Mouse (Mus musculus) CD8-positive naive resting alpha-beta T cell, adult 57 days (primary cell): ENCODE data around the gene Atr. TPM values are rescaled to one million over a fixed set of nuclear protein-coding genes. Genes with fewer than 3 reads are reported as not detected.

ENCODE experiments used
- total RNA-seq: library from RNA; stranded (reverse); gene quantifications from one replicate; pipeline ENCODE4 v1.2.4, GENCODE M21; 2023

Gene Atr
- total RNA-seq, result 29.6 TPM

DNA sequence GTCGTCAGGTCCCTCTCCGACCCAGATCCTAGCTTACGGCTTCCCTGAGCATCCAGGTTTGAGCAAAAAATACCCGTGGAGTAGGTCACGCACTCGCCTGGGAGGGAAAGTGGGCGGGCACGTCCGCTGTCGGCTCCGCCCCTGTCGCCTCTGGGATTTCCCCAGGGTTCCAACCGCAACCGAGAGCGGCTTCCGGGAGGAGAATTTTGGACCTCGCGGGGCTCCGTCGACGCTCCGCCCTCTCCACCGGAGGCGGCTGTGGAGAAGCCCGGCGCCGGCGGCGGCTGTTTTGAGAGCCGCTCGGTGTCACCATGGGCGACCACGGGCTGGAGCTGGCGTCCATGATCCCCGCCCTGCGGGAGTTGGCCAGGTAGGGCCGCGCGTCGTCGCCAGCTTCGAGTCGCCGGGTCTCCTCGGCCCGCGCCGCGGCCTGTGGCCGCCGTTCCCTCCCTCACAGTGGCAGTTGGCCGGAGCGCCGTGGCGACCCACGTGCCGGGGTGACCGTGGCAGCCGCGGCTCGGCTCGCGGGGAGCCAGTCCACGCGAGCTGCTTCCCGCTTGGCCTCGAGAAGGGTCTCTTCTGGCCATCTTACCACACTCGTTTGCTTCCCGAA is at the start of gene Atr:
Gene Atr, plus strand, starts transcription at position 184 of the 613 bp plus-strand sequence.

DNA sequence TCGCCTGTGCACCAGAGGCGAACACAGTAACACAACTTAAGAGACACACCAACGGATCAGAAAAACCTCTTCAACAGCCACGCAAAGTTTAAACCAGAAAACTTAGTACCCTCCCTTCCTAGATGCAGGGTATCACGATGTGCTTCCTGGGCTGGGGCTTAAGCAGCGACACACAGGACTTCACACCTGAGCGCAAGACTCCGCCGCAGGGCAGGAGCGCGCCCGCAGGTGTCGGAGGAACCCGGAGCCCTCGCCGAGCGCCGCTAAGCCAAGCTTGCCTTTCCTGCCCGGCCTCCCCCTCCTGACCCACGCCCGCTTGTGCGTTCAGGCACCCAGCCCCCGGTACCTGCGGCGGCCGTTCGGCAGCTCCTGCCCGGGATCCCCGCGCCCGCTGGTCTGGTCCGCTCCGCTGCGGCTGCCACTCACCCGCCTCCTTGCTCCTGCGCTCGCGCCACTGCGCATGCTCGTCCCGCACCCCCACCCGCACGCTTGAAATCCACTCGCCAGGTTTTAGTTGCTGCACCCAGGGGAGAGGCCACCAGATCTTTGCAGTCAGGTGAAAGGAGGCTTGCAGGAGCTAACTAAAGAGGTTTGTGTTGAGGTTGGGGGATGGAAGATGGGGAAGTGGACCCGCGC is 12.5 kb upstream of the Atr start, which contains the start of gene Pls1:
Gene Pls1, minus strand, starts transcription at position 487 of the 636 bp plus-strand sequence.

DNA sequence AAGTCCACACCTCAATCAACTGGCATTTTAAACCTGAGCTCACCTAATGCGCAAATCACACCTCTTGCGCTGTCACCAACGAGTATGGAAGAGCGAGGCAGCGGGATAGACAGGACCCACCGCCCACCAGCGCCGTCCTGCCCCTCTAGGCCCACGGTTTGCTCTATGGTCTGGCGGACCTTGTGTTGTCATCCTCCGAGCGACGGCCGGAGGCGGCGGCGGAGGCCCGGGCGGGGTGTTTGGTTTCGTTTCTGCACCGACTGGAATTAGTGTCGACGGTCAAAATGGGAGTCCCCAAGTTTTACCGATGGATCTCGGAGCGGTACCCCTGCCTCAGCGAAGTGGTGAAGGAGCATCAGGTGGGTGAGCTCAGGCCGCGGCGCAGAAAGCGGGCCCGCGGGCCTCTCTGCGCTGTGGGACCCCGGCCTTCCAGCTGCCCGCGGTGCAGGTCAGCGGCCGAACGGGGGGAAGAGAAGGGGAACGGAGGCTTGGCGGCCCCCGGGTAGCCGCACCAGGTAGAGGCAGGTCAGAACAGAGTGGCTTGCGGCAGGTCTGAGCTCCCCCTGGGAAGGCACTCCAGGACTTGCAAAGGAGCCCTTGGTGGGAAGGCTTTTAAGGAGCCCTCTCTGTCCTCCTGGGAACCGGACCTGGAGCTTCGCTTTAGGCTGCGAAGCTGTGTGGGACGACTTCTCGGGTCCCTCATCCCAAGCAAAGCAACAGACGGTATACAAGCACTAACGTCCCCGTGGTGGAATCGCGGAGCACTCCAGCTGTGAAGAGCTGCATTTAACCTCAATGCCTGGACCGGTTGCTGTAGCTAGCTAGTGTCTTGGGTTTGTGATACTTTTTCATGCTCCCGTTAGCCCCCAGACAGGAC is 97.4 kb downstream of the Atr start, which contains the start of gene Xrn1:
Gene Xrn1, plus strand, starts transcription at position 176 of the 877 bp plus-strand sequence.

Other genes starting within 250 kb of the Atr start
- gene Pcolce2, start 220.0 kb upstream of the Atr start, total RNA-seq, result 0.12 TPM
- 0.67 TPM for gene Trpc1, start 107.2 kb upstream of the Atr start, total RNA-seq
- gene Pls1, start 12.3 kb upstream of the Atr start, total RNA-seq, result 0.70 TPM
- gene Xrn1, start 97.2 kb downstream of the Atr start, total RNA-seq, result 57.0 TPM